Mouse (Mus musculus): ENCODE data around the gene Rcan2. TPM values are rescaled to one million over a fixed set of nuclear protein-coding genes. Genes with fewer than 3 reads are reported as not detected.

Rcan2 gene
- total and polyA plus RNA-seq, 2 experiments: 1.4 to 4.0 TPM

DNA sequence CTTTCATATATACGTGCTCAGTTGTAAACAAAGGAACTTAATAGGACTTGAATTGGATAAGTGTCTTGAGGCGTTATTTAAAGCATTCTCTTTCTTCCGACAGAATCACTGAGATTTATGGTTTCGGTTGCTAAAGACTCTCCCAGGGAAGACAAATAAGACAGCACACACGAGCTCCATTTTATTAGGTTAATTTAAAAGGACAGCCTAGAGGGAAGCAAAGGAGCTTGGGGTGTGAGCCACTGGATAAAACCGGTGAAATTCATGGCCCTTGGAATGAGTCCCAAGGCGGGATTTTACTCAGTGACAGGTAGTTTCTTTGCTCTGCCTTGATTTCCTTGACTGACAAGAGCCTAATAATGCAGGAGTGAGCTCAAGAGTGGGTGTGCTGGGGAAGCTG is 85.1 kb downstream of the Rcan2 start:
- no peak overlapping the region for H3K4me3 ChIP-seq (ENCODE audit: insufficient read depth, low read depth, low read length)
- no peaks in the 10 kb centered on the region for H3K36me3 ChIP-seq (ENCODE audit: control insufficient read depth, insufficient read depth, low read length)
- H3K9ac ChIP-seq (ENCODE audit: low read depth, low read length): no peak overlapping the region
- H3K4me1 ChIP-seq (ENCODE audit: control insufficient read depth, insufficient read depth, low read length): no peaks in the 10 kb centered on the region
- DNase-seq (ENCODE audit: extremely low read depth, low read depth, low spot score): no peak
- H3K79me2 ChIP-seq (ENCODE audit: control insufficient read depth, insufficient read depth, low read length): no peaks in the 10 kb centered on the region
- TF ChIP-seq POLR2A (IDR thresholded peaks at IDR 0.05; ENCODE audit: extremely low read depth, insufficient read depth, low read length) (no peak), CTCF (IDR thresholded peaks at IDR 0.05; ENCODE audit: low read depth, low read length) (no peak)
- no peaks in the 10 kb centered on the region for H3K27me3 ChIP-seq (ENCODE audit: control insufficient read depth, insufficient read depth, low read length)
- 84% methylated on average over 7 of the region's 7 CpGs for WGBS
- no peak overlapping the region for H3K27ac ChIP-seq (replicated peaks; ENCODE audit: insufficient read depth, low read depth, low read length)

DNA sequence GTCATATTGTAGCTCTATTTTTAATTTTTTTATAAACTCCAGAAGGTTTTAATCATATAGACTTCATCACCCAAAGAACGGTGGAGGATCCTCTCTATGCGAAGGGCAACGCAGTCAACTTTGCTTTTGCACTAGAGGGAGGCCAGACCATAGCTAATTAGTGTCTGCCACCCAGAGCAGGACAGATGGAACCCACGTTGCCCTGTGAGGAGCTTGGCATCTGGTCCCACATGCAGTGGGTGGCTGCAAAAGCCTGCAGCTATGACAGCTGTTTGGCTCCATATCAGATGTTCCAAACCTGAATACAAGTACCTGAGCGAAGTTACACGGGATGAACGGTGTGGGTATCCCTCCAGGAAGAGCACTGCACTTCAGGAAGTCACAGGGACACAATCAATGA is 86.8 kb downstream of the Rcan2 start:
- WGBS: 81% methylated on average over 7 of the region's 7 CpGs
- Histone ChIP-seq H3K4me3 (ENCODE audit: insufficient read depth, low read depth, low read length) (no peak overlapping the region), H3K27ac (replicated peaks; ENCODE audit: insufficient read depth, low read depth, low read length) (no peak overlapping the region), H3K36me3 (ENCODE audit: control insufficient read depth, insufficient read depth, low read length) (no peaks in the 10 kb centered on the region), H3K27me3 (ENCODE audit: control insufficient read depth, insufficient read depth, low read length) (no peaks in the 10 kb centered on the region), H3K79me2 (ENCODE audit: control insufficient read depth, insufficient read depth, low read length) (no peaks in the 10 kb centered on the region), H3K9ac (ENCODE audit: low read depth, low read length) (no peak overlapping the region), H3K4me1 (ENCODE audit: control insufficient read depth, insufficient read depth, low read length) (no peaks in the 10 kb centered on the region)
- TF ChIP-seq CTCF (IDR thresholded peaks at IDR 0.05; ENCODE audit: low read depth, low read length) (no peak), POLR2A (IDR thresholded peaks at IDR 0.05; ENCODE audit: extremely low read depth, insufficient read depth, low read length) (no peak)
- no peak for DNase-seq (ENCODE audit: extremely low read depth, low read depth, low spot score)

DNA sequence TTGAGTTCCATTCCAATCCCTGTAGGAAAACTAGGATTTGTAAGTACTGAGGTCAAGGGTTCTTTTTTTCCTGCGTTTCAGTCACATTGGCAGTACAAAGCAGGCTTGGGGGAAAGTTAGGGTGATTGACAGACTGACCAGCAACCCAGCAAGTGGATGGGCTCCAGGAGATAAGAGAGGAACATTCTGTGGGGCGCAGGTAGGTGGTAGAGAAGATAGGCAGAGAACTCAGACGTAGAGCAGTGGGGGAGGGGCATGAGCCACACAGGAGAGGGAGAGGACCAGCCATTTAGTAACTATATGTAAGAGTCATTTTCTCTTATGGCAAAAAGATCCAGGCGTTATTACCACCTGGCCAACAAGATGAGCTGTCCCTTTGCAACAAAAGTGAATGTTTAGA is 96.2 kb downstream of the Rcan2 start:
- Histone ChIP-seq H3K4me1 (ENCODE audit: control insufficient read depth, insufficient read depth, low read length) (no peaks in the 10 kb centered on the region), H3K9ac (ENCODE audit: low read depth, low read length) (no peak overlapping the region), H3K27me3 (ENCODE audit: control insufficient read depth, insufficient read depth, low read length) (no peaks in the 10 kb centered on the region), H3K4me3 (ENCODE audit: insufficient read depth, low read depth, low read length) (no peak overlapping the region), H3K27ac (replicated peaks; ENCODE audit: insufficient read depth, low read depth, low read length) (no peak overlapping the region), H3K79me2 (ENCODE audit: control insufficient read depth, insufficient read depth, low read length) (no peaks in the 10 kb centered on the region), H3K36me3 (ENCODE audit: control insufficient read depth, insufficient read depth, low read length) (no peaks in the 10 kb centered on the region)
- no peak for DNase-seq (ENCODE audit: extremely low read depth, low read depth, low spot score)
- WGBS: 73% methylated on average over 4 of the region's 4 CpGs
- no peak for TF ChIP-seq CTCF (IDR thresholded peaks at IDR 0.05; ENCODE audit: low read depth, low read length)
- TF ChIP-seq POLR2A (IDR thresholded peaks at IDR 0.05; ENCODE audit: extremely low read depth, insufficient read depth, low read length): no peak

DNA sequence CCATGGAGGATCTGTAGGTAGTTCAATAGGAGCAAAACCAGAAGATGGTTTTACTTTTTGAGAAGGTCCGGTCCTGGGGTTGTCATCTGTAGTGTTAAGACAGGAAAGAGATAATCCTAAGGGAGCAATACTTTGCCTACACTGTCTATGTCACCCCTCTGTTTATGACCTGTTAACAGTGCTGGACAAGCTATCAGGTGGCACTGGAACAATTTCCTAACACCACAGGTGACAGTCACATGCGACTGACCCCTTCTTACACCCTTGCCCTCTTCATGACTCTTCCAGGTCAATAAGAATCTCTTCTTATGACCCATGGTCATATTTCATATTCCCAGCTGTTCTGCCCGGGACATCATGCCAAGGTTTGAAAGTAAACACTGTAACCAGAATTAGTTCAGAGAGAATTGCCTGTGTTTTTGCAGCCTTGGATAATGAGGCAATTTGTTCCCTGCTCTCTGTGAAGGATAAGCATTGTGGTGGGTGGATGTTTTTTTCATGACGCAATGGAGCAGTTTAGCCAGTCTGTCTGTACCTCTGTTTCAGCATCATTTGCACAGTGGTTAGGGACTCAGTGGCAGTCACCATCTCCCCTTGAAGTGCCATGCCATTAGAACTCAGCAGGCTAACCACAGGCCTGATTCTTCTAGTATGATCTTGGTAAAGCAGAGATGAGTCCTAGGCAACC is 98.4 kb downstream of the Rcan2 start:
- no peak overlapping the region for H3K9ac ChIP-seq (ENCODE audit: low read depth, low read length)
- TF ChIP-seq POLR2A (IDR thresholded peaks at IDR 0.05; ENCODE audit: extremely low read depth, insufficient read depth, low read length): no peak
- no peak for TF ChIP-seq CTCF (IDR thresholded peaks at IDR 0.05; ENCODE audit: low read depth, low read length)
- no peak overlapping the region for H3K27ac ChIP-seq (replicated peaks; ENCODE audit: insufficient read depth, low read depth, low read length)
- H3K4me3 ChIP-seq (ENCODE audit: insufficient read depth, low read depth, low read length): no peak overlapping the region
- no peaks in the 10 kb centered on the region for H3K27me3 ChIP-seq (ENCODE audit: control insufficient read depth, insufficient read depth, low read length)
- 75% methylated on average over 4 of the region's 4 CpGs for WGBS
- H3K79me2 ChIP-seq (ENCODE audit: control insufficient read depth, insufficient read depth, low read length): no peaks in the 10 kb centered on the region
- no peaks in the 10 kb centered on the region for H3K4me1 ChIP-seq (ENCODE audit: control insufficient read depth, insufficient read depth, low read length)
- H3K36me3 ChIP-seq (ENCODE audit: control insufficient read depth, insufficient read depth, low read length): no peaks in the 10 kb centered on the region
- DNase-seq (ENCODE audit: extremely low read depth, low read depth, low spot score): no peak

DNA sequence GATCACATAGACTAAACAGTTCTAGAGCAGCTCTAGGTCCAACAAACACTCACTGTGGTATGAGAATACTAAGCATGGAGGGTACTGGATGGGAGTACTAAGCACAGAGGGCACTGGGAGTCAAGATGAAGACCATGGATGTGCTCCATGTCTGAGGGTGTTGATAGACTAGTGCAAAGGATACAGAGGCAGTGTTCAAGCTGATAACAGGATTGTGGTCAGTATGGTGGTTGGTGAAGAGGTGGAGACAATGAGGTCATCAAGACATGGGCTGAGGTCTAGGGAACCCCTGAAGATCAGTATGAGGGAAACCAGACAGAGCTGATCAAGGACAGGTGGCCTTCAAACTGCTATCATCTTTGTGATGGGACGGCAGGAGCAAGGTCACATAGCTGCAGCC is 99.0 kb downstream of the Rcan2 start:
- TF ChIP-seq POLR2A (IDR thresholded peaks at IDR 0.05; ENCODE audit: extremely low read depth, insufficient read depth, low read length): no peak
- TF ChIP-seq CTCF (IDR thresholded peaks at IDR 0.05; ENCODE audit: low read depth, low read length): no peak
- Histone ChIP-seq H3K4me3 (ENCODE audit: insufficient read depth, low read depth, low read length) (no peak overlapping the region), H3K79me2 (ENCODE audit: control insufficient read depth, insufficient read depth, low read length) (no peaks in the 10 kb centered on the region), H3K27me3 (ENCODE audit: control insufficient read depth, insufficient read depth, low read length) (no peaks in the 10 kb centered on the region), H3K27ac (replicated peaks; ENCODE audit: insufficient read depth, low read depth, low read length) (no peak overlapping the region), H3K4me1 (ENCODE audit: control insufficient read depth, insufficient read depth, low read length) (no peaks in the 10 kb centered on the region), H3K36me3 (ENCODE audit: control insufficient read depth, insufficient read depth, low read length) (no peaks in the 10 kb centered on the region), H3K9ac (ENCODE audit: low read depth, low read length) (no peak overlapping the region)
- WGBS: 74% methylated on average over 1 of the region's 1 CpGs
- no peak for DNase-seq (ENCODE audit: extremely low read depth, low read depth, low spot score)

DNA sequence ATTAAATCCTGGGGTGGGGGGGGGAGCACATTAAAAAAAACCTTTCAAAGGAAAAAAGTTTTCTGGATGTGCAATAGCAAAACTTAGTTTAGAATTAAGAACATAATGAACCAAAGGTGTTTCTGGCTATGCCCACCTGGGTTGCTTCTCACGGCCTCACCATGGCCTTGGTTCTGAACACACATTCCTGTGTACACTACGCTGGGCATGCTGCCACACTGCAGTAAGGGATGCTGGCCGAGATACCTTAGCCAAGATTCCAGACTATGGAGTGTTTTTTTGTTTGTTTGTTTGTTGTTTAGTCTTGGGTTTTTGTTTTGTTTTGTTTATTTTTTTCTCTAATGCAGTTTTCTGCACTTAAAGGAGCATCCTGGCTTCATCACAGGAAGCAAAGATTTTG is 100.3 kb downstream of the Rcan2 start:
- no peak overlapping the region for H3K9ac ChIP-seq (ENCODE audit: low read depth, low read length)
- no peaks in the 10 kb centered on the region for H3K27me3 ChIP-seq (ENCODE audit: control insufficient read depth, insufficient read depth, low read length)
- TF ChIP-seq POLR2A (IDR thresholded peaks at IDR 0.05; ENCODE audit: extremely low read depth, insufficient read depth, low read length): no peak
- no peaks in the 10 kb centered on the region for H3K36me3 ChIP-seq (ENCODE audit: control insufficient read depth, insufficient read depth, low read length)
- no peak for DNase-seq (ENCODE audit: extremely low read depth, low read depth, low spot score)
- no peak overlapping the region for H3K4me3 ChIP-seq (ENCODE audit: insufficient read depth, low read depth, low read length)
- no peaks in the 10 kb centered on the region for H3K79me2 ChIP-seq (ENCODE audit: control insufficient read depth, insufficient read depth, low read length)
- 60% methylated on average over 3 of the region's 3 CpGs for WGBS
- no peak overlapping the region for H3K27ac ChIP-seq (replicated peaks; ENCODE audit: insufficient read depth, low read depth, low read length)
- no peaks in the 10 kb centered on the region for H3K4me1 ChIP-seq (ENCODE audit: control insufficient read depth, insufficient read depth, low read length)
